Mouse (Mus musculus) heart, postnatal 14 days (tissue): ENCODE results near the gene Serpind1. TPM values are rescaled to one million over a fixed set of nuclear protein-coding genes. Genes with fewer than 3 reads are reported as not detected.
A peak's percentile ranks its signal among the peaks of the same experiment; 100 is the strongest.

Experiments
- DNase-seq, 2 experiments: peaks; one replicate each; pipeline ENCODE4 v3.0.0; 2021 to 2022
- intact Hi-C: fragments of 180-260 bp; cut with DNase I; formaldehyde crosslinking; loops from one replicate; pipeline ENCODE4 v1.15.1; 2025
- long read RNA-seq, 2 experiments: library from polyadenylated mRNA; stranded (forward); transcript quantifications; one replicate each; pipeline ENCODE4 v2.0.0; 2021
- total RNA-seq, 2 experiments: library from RNA; stranded (reverse); gene quantifications; 2 replicates each; pipeline ENCODE4 v1.2.3; 2021

Serpind1 gene
- total RNA-seq: 1 to 10 TPM; 2.1 to 2.2 TPM
- long read RNA-seq, experiment 1, partial matches to known transcripts: 7 of 7 reads
- long read RNA-seq, experiment 1, other reads (novel, unspliced or antisense): 0 of 7 reads
- long read RNA-seq, experiment 2, partial matches to known transcripts: 1 of 1 reads
- long read RNA-seq, experiment 2, other reads (novel, unspliced or antisense): 0 of 1 reads

- DNase-seq: no peak
- intact Hi-C loops: no loop called here
Observed at GRCm38 (mm10) chr16:17331116-17331515, at the start of gene Serpind1. TSS of gene Serpind1 (plus strand) at chr16:17331371.

- no peak for DNase-seq
- intact Hi-C loops: no loop called here
Observed at GRCm38 (mm10) chr16:17283151-17283550, 48.0 kb upstream of the Serpind1 start.

GRCm38 (mm10) chr16:17287103-17287502 lies 44.1 kb upstream of the Serpind1 start:
- DNase-seq: no peak
- intact Hi-C loops: no loop called here

- no peak for DNase-seq
- intact Hi-C loops: no loop called here
Observed at GRCm38 (mm10) chr16:17291016-17291415, 40.2 kb upstream of the Serpind1 start.

GRCm38 (mm10) chr16:17292751-17293150 lies 38.4 kb upstream of the Serpind1 start:
- peak; percentile 74 to 84 for DNase-seq
- intact Hi-C loops: no loop called here

GRCm38 (mm10) chr16:17300818-17301217 lies 30.4 kb upstream of the Serpind1 start:
- DNase-seq: no peak

GRCm38 (mm10) chr16:17303521-17304245 lies 27.5 kb upstream of the Serpind1 start:
- intact Hi-C loops: no loop called here
- DNase-seq: no peak

More at GRCm38 (mm10) chr16:17300818-17301217, 30.4 kb upstream of the Serpind1 start:
- intact Hi-C loops: no loop called here

GRCm38 (mm10) chr16:17307461-17307860 lies 23.7 kb upstream of the Serpind1 start:
- DNase-seq: no peak
- intact Hi-C loops: no loop called here

GRCm38 (mm10) chr16:17309036-17309435 lies 22.1 kb upstream of the Serpind1 start:
- DNase-seq: no peak
- intact Hi-C loops: no loop called here

- no peak for DNase-seq
- intact Hi-C loops: no loop called here
Observed at GRCm38 (mm10) chr16:17312531-17312930, 18.6 kb upstream of the Serpind1 start.

- intact Hi-C loops: no loop called here
- no peak for DNase-seq
Observed at GRCm38 (mm10) chr16:17316554-17316953, 14.6 kb upstream of the Serpind1 start.

- DNase-seq: peak; percentile 10 to 29
- intact Hi-C loops: no loop called here
Observed at GRCm38 (mm10) chr16:17321481-17321880, 9.7 kb upstream of the Serpind1 start.

- intact Hi-C loops: no loop called here
- DNase-seq: no peak
Observed at GRCm38 (mm10) chr16:17324745-17325144, 6.4 kb upstream of the Serpind1 start.

- intact Hi-C loops: no loop called here
- no peak for DNase-seq
Observed at GRCm38 (mm10) chr16:17326064-17326463, 5.1 kb upstream of the Serpind1 start.

GRCm38 (mm10) chr16:17329848-17330570 lies 1.2 kb upstream of the Serpind1 start:
- no peak for DNase-seq
- intact Hi-C loops: no loop called here

- no peak for DNase-seq
- intact Hi-C loops: no loop called here
Observed at GRCm38 (mm10) chr16:17331855-17332254, 684 bp downstream of the Serpind1 start.

GRCm38 (mm10) chr16:17334574-17334973 lies 3.4 kb downstream of the Serpind1 start:
- no peak for DNase-seq
- intact Hi-C loops: no loop called here

- peak in 1 of 2 experiments; percentile 24 for DNase-seq
- intact Hi-C loops: no loop called here
Observed at GRCm38 (mm10) chr16:17336089-17336488, 4.9 kb downstream of the Serpind1 start.

- DNase-seq: peak in 1 of 2 experiments; percentile 22
- intact Hi-C loops: no loop called here
Observed at GRCm38 (mm10) chr16:17339701-17340100, 8.5 kb downstream of the Serpind1 start.

- no peak for DNase-seq
- intact Hi-C loops: no loop called here
Observed at GRCm38 (mm10) chr16:17340705-17341104, 9.5 kb downstream of the Serpind1 start.

- intact Hi-C loops: no loop called here
- no peak for DNase-seq
Observed at GRCm38 (mm10) chr16:17341847-17342246, 10.7 kb downstream of the Serpind1 start.
